Mouse (Mus musculus) CD8-positive naive resting alpha-beta T cell, adult 2 months (primary cell): ENCODE measurements around the gene Clic4.

Source experiments
- DNase-seq, 2 experiments: peaks; one replicate each; pipeline ENCODE4 v3.0.0; 2022; ENCODE audit warnings: low read depth in 2 of 2, low spot score in 2 of 2

Clic4 gene

DNA sequence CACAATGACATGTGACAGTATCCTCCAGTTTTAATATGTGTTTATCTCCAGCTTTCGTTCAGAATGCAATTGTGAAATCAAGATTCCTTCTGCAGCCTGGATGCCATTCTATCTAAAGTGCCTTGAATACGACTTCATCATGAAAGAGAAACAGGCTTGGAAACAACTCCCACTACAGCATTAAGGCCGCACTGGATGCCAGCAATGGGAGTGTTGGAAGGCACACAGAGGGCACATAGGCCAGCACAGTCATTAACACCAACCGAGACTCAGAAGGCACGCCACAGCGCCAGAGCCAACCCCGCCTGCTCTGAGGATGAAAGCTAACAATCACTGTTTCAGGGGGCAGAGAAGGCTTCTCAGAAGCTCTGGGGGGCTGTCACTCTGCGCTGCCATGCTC lies 37.1 kb downstream of the Clic4 start:
- DNase-seq, result no peak

DNA sequence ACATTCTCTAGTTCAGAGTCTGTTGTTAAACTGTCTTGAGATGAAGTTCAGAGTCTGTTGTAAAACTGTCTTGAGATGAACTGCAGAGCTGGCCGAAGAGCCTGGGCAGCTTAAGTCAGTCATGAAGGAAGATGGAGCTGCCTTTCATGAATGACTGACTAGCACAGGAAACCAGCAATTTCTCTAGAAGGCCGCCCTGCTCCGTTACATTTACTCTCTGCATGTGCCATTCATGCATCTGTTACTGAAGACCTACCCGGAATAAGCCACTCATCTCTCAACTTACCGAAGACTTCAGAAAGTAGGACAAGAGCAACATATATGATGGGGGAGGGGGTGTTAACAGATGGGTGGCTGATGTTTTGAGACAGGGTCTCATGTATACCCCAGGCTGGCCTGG lies 40.1 kb downstream of the Clic4 start:
- DNase-seq, result no peak

DNA sequence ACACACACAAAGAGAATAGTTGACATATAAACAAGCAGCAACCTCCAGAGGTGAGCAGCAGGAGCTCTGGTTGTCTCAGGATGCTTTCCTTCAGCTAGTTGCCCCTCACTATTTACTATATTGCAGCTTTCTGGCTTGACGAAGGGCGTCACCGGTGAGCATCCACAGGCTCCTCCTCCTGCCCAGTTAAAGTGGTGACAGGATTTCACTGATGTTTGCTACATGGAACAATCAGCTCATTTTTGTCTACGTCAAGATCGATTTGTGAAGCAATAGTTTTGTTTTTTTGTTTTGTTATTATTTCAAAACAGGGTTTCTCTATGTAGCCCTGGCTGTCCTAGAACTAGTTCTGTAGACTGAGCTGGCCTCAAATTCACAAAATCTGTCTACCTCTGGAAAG lies 41.1 kb downstream of the Clic4 start:
- no peak for DNase-seq

DNA sequence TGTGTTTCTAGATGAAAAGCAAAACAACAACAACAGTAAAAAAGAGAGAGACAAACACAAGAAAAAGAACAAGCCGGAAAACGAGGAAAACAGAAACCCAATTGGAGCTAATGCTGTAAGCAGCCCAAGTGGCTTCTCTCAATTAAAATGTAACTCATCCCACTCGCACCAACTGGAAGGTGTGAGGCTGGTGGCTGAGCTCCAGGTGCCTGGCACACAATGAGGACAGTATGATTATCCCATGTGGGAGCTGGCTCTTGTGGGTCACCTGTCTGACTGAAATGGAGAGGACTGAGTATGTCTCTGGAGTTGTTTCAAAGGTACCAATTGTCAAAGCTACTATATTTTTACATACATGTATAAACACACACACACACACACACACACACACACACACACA lies 41.5 kb downstream of the Clic4 start:
- no peak for DNase-seq

DNA sequence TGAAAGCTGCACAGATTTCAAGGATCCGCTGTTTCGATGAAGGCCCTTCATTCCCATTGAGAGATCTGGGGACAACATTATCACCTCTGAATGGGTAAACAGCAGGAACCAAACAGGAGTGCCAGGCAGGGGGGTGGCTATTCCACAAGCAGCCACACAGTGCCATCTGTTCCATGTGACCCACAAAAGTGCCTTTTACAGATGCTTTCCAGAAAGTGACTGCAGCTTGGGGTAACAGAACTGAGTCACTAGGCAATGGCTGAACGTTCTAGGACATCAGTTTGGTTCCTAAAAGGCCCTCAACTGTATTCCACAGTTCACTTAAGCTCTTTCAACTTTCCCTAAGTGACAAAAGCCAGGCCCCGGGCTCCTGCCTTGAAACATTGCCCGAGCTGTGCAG lies 42.0 kb downstream of the Clic4 start:
- DNase-seq, result no peak

DNA sequence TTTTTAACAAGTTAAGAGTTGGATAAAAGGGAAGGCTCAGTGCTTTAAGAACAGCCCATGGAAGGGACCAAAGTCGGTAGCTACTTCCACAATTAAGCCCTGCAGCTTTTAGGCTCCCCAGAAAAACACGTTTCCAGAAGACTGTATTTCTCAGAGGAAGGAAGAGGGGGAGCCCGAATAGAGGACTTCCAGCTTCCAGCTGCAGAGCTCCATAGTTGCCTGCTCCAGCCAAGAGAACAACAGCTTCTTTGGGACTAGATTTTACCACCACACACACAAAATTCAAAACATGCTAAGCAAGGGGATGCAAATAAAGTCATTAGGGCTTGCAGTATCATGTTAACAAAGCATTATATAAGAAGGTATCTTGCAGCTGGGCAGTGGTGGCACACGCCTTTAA lies 42.7 kb downstream of the Clic4 start:
- DNase-seq, result no peak

DNA sequence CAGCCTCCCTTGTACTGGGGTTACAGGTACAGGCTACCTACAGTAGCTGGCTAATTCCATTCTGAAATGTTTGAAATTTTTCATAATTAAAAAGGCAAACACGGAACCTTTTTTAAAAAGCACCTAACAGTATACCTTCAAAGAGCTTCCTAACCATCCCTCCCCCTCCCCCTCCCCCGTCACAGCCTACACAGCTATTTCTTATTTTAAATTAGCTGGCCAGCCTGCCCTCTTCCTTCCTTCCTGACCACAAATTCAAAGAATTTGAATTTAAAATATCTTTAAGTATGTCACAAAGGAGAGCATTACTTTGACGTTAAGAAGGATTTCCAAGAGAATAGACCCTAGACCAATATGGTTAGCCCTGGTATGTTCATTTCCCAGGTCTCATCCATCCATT lies 44.5 kb downstream of the Clic4 start:
- no peak for DNase-seq

DNA sequence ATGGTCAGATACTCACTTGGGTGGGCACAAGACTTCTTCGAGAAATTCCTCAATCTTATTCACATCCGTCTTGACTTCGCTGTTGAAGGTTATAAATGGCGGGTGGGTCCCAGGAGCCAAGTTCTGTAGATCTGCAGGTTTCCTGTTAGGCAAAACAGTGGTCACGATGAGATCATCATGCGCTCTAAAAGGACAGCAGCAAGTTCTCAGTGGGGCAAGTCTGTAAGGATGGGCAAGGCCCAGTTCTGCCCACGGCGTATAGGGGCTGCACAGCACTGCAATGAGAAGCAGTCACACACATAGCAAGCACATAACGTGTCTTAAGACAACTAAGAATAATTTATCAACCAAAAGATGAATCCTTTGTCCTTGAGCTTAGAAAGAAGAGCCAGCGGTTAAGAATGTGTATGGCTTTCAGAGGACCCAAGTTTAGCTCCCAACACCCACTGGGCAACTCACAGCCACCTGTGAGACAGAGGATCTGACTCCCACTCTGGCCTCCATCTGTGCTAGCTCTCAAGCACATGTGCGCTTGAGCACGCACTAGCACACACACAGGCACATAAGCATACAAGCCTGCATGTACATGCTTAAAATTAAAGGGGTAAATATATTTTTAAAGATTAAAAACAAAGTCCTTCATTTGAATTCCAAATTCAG lies 46.5 kb downstream of the Clic4 start:
- DNase-seq, result no peak

DNA sequence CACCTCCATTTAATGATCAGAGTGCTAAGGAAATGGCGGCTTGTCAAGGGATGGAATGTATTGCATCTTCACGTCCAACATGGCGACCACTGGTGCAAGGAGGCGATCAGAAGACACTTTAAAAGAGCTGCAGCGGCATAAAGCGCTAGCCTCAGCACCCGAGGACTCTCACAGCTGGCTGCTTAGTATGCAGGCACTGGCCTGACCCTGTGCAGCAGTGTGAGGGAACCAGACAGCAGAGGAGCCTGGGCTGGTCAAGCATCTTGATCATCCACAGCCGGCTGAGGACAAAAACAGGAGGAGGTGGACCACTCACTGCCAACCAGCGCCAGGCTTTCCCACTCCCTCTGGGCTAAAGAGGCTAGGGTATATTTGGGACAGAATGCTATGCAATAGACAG lies 48.8 kb downstream of the Clic4 start:
- no peak for DNase-seq

DNA sequence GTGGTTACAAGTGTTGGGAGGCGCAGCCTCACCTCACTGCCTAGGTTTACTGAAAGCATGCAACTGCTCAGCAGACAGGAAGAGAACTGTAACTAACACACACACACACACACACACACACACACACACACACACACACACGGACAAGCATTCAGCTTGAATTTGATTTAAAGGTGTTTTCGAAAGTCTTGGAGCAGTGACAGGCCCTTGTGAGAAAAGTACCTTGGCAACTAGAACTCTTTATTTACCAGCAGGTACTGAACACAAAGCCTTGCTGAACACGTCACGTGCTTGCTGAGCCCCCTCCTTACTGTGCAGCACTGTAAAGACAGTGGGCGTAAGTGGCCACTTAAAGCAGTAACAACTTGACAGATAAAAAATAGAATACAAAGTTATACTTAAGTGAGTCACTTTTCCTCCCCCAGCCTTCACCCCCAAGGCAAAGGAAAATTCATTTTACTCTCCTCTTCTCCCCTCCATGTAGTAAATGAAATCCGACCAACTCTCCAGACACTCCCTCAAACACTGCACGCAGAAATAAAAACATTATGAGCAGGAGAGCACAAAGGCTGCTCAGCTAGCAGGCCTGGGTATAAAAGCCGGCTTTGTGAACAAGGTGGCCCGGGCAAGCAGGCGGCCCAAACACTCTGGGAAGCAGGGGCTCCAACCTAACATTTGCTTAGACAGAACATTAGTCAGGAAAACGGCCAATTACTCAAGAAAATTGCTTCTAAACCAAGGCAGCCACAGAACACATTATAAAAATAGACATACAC lies 50.8 kb downstream of the Clic4 start:
- DNase-seq, result no peak

DNA sequence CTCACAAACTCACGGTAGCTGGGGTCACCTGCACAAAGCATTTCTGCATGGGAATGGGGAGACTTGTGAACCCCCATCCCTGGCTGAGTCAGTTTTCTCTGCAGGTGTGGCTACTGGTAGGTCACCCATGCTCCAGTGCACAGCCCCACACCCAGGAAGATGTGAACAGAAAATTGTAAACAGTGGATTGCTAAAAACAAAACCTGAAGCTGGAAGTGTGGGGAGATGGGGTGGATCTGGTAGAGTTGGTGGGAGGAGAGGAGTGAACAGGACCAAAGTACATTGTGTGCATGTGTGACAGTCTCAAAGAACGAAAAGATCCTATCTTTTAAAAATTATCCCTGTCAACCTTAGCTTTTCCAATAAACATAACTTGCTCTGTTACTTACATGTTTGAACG lies 52.0 kb downstream of the Clic4 start:
- DNase-seq, result no peak

DNA sequence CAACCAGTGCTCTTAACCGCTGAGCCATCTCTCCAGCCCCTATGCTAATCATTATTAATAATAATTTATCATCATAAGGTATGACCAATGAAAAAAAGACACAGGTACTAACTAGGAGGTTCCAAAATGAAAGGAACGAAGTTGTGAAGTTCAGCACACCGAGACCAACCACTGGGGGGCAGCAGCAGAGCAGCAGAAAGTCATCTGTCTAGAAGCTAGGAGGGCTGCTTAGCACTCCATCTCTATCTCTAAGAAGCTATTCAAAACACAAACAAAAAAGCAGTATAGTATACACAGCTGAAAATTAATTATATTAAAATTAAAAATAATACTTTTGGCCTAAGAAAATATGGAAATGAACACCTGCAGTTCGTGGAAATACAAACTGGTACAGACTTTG lies 53.0 kb downstream of the Clic4 start:
- DNase-seq, result peak; percentile 60 to 81

DNA sequence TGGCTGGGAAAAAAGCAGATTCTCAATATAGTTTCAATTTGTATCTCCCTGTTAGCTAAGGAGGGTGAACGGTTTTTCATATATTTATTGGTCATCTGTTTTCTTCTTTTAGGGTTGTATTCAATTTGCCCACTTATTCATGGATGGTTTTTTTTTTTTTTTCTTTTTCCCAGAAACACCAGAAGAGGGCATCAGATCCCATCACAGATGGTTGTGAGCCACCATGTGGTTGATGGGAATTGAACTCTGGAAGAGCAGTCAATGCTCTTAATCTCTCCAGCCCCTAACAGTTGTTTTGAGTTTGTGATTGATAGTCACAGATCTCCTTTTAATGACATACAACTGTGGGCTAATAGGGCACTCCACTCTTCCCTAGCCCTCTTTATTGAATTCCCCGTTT lies 62.8 kb downstream of the Clic4 start:
- DNase-seq, result no peak

DNA sequence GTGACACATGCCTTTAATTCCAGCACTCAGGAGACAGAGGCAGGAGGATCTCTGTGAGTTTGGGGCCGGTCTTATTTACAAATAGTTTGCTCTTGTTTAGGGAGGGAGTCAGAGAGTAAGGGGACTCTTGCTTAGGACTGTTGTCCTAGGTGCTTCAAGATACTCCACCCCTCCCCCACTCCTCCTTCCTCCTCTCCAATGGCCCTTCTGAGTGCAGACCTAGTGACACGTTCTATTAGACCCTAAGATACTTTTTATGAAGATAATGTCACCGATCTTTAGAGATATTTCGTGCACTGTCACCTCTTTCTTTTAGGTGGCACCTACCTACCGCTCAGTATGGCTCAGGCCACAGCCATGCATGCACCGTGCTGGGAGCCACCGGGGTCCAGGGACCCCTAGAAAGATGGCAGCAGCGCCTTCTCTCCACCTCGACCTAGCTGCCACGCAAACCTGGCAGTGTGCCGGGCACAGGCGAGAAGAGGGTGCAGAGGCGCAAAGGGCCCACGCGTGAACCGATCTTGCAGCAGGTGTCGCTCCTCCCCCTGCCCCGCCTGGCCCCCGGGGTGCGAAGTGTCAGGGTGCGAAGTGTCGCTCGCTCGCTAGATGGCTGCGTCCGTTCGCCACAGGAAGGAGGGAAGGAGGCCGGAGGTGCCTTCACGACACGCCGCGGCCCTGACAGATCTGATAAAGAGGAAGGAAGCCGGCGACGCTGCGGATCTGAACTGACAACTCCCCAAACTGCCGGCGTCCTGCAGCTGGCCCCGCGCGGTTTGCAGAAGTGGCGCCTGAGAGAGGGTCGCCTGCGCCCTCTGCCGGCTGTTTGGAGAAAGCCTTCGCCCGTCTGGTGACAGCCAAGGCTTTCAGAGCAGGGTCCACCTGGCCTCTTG lies 66.7 kb downstream of the Clic4 start:
- DNase-seq, result peak; percentile 86 to 90

DNA sequence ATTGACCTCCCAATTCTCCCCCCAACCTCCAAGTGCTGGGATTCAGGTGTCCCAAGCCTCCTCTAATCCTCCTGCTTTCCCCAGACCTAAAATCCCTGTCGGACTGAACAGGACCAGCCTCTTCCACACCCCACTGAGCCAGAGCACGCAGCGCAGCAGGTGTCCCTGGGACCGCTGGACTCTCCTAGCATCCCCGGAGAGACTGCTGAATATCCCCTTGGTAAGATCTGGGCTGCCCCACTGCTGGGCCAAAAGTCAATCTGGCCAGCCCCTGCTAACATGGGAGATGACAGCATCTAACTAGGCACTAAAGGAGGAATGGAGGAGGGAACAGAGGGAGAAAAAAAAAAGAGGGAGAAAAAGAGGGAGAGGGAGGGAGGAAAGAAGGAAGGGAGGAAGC lies 67.4 kb downstream of the Clic4 start:
- DNase-seq, result no peak

DNA sequence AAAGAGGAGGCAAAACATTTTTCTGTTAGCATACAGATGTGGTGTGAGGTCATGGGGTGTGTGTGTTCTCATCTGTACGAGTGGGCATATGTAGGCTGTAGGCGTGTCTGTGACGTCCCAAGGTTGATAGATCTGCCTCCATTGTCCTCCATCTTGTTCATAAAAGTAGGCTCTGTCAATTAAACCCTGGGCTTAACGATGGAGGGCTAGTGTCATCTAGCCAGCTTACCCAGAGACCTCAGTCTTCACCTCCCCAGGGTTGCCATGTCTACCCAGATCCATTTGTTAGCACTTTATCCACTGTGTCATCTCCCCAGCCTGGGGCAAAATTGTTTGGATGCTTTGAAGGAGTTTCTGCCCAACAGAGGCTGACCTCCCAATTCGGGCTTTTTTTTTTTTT lies 67.9 kb downstream of the Clic4 start:
- DNase-seq, result no peak

DNA sequence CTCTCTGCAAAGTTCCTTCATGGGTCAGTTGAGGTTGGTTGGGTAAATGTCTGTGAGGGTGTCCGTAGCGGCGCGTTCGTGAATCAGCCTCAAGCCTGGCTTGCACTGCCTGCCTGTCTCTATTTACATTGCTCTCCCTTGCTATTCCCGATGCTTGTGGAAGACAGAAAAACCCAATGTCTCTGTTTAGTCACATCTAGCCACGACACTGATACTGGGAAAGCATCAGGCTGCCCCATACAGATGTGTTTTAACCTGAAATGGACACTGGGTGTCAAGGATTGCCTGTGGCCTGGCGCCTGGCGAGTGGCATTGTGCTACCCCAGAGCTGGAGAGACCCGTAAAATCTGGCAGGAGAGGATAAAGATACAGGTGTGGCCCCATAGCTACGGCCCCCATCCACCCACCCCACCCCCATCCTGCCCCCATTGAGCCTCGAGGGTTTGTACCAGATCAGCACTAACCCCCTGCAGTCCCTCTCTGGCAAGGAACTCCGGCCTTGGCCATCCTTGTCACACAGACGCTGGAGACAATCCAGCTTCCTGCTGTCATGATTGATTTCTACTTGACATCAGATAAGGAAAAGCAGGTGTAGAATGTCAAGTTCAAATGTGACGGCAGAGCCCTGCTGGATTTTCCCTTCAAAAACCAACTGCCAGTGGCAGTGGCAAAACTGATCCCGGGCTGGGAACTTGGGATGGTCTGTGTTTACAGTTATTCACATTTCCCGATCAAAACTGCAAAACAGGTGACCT lies 68.6 kb downstream of the Clic4 start:
- DNase-seq, result no peak

DNA sequence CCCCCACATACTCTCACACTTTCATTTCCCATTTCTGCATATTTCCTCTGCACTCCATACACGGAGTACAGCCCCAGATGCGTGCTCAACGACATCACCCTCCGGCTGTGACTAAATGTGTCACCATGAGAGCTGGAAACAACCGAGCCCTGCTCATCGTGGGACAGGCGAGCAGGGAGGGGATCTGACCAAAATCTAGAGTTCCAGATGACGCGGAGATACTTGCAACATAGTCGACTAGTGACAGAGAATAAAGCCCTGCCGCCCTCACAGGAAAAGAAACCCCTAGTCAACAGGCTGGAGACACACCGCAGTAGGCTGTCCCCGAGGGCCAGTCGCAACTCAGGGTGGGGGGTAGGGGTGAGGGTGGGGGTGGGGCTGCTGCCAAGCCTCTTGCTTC lies 69.3 kb downstream of the Clic4 start:
- DNase-seq, result peak; percentile 59

DNA sequence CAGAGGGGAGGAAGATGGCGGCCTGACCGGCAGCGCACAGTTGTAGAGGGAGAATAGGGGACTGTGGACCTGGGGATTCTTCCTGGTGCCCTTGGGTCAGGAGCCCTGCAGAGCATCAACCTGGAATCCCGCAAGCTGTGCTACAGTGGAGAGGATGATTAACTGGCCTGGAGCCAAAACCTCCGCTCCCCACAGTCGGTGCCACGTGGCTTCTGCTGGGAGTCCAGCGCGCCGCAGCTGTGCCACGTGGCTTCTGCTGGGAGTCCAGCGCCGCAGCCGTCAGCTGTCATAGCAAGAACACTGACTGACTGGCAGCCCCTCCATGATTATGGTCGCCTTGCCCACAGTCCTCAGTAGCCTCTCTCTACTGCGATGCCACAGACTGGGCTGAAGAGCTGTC lies 70.8 kb downstream of the Clic4 start:
- no peak for DNase-seq

DNA sequence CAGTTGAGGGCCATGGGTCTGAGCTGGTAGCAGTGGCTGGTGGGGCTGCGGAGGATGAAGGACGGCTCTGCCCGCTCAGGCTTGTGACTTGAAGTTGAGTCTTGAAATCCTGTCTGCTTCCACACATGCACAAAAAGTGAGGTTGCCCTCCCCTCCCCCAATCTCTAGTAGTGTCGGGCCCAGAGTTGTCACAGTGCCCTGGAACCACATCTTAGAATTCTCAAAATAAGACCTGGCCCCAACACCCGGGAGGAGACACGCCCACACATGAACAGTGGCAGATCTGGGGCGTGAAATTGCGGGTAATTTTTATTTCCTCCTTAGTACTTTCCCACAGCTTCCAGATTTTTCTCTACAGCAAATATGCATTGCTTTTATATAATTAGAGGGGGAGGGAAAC lies 74.8 kb downstream of the Clic4 start:
- DNase-seq, result peak; percentile 21 to 42

DNA sequence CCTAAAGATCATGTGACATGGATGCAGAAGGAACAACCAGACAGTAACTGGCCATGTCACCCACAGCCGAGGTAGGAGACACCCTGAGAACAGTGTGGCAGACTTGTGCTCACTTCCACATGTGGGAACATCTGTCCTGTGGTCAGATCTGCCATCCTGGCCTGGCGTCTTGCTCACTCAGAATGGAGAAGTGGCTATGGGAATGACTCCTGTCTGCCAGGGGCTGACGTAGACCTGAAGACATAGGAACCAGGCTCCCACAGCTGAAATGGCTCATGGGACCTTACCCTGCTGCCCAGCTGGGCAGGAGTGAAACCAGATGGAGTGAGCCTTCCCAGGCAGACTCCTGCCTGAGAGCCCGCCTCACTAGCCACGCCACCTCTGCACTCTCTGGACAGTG lies 79.8 kb downstream of the Clic4 start:
- no peak for DNase-seq
